Mouse (Mus musculus) lung, embryonic 14.5 days (tissue): ENCODE measurements around the gene B3gat1. TPM values are rescaled to one million over a fixed set of nuclear protein-coding genes. Genes with fewer than 3 reads are reported as not detected.

Experiments used
- ATAC-seq: fragments of 200-750 bp; cut with Nextera tagmentation; 2 replicates; pipeline ENCODE4 v1.8.0; 2017; ENCODE audit warnings: mild to moderate bottlenecking, moderate TSS enrichment, moderate library complexity; ENCODE audit not compliant: insufficient read depth
- DNase-seq: peaks from one replicate; pipeline ENCODE4 v3.0.0-alpha.2; 2015
- H3K27ac ChIP-seq: fragments of 300-500 bp; sonication (generic); 2 replicates; pipeline ENCODE4 v1.5.1; 2014; ENCODE audit warnings: low read depth, mild to moderate bottlenecking, moderate library complexity
- H3K27me3 ChIP-seq: fragments of 300-500 bp; sonication (generic); 2 replicates; pipeline ENCODE4 v1.6.1; 2014; ENCODE audit warnings: low read length, control low read depth; ENCODE audit not compliant: insufficient read depth
- H3K36me3 ChIP-seq: fragments of 300-500 bp; sonication (generic); 2 replicates; pipeline ENCODE4 v1.6.1; 2014; ENCODE audit warnings: control low read depth; ENCODE audit not compliant: insufficient read depth
- H3K4me1 ChIP-seq: fragments of 300-500 bp; sonication (generic); 2 replicates; pipeline ENCODE4 v1.6.1; 2014; ENCODE audit warnings: antibody characterized with exemption, control low read depth; ENCODE audit not compliant: insufficient read depth
- H3K4me2 ChIP-seq: fragments of 300-500 bp; sonication (generic); 2 replicates; pipeline ENCODE4 v1.6.1; 2014; ENCODE audit warnings: mild to moderate bottlenecking
- H3K4me3 ChIP-seq: fragments of 300-500 bp; sonication (generic); 2 replicates; pipeline ENCODE4 v1.5.1; 2014; ENCODE audit warnings: low read depth, low read length
- H3K9ac ChIP-seq: fragments of 300-500 bp; sonication (generic); 2 replicates; pipeline ENCODE4 v1.6.1; 2014
- H3K9me3 ChIP-seq: fragments of 300-500 bp; sonication (generic); 2 replicates; pipeline ENCODE4 v1.6.1; 2016; ENCODE audit warnings: low read depth, low read length, control low read depth
- CTCF ChIP-seq: IDR thresholded peaks from 2 replicates; pipeline ENCODE4 v1.5.1; 2016; ENCODE audit warnings: antibody characterized with exemption, low read depth
- WGBS: fragments of 180-500 bp; shearing (Covaris S2); extraction: QIAGEN DNeasy Blood & Tissue Kit; methylation state at CpG from one replicate; pipeline ENCODE4 v1.1.7; 2014; 5-methylcytosine and 5-hydroxymethylcytosine counted together
- polyA plus RNA-seq: library from polyadenylated mRNA; unstranded; fragments of >200 nt; fragmentation: Nextera tagmentation; extraction: Ambion mirVana; gene quantifications from 2 replicates; pipeline ENCODE4 v1.2.1, GENCODE M21; 2014

The B3gat1 gene
- polyA plus RNA-seq, 1 experiment from 2014 or later, result 0.41 TPM

- no peaks in the 10 kb centered on the region for H3K27me3 ChIP-seq
- H3K9me3 ChIP-seq, result no peaks in the 10 kb centered on the region
- ATAC-seq (no peak), DNase-seq (no peak)
- TF ChIP-seq CTCF, result no peak
- no peak overlapping the region for H3K27ac ChIP-seq
- no peak overlapping the region for H3K4me3 ChIP-seq
- H3K9ac ChIP-seq, result no peak overlapping the region
- H3K36me3 ChIP-seq, result no peaks in the 10 kb centered on the region
- no peak overlapping the region for H3K4me2 ChIP-seq
- no peaks in the 10 kb centered on the region for H3K4me1 ChIP-seq
Observed at GRCm38 (mm10) chr9:26804321-26804720, 70.8 kb downstream of the B3gat1 start.

GRCm38 (mm10) chr9:26805935-26806666, 72.6 kb downstream of the B3gat1 start, which contains the start of gene Glb1l2:
Gene Glb1l2 (minus strand): TSS chr9:26806468.
- peak; percentile 30; the same call in 1 of the 2 replicates for TF ChIP-seq CTCF
- DNase-seq, result peak; percentile 98
- ATAC-seq, result peak; percentile 100
- Histone ChIP-seq H3K4me1 (no peaks in the 10 kb centered on the region), H3K27ac (peak within 1 kb of the TSS; percentile 84), H3K4me2 (peak within 1 kb of the TSS; percentile 84), H3K36me3 (no peaks in the 10 kb centered on the region), H3K9ac (peak within 1 kb of the TSS; percentile 52), H3K4me3 (peak within 1 kb of the TSS; percentile 47), H3K27me3 (no peaks in the 10 kb centered on the region), H3K9me3 (no peaks in the 10 kb centered on the region)
- WGBS, result under 1% methylated on average over 33 of the region's 33 CpGs

GRCm38 (mm10) chr9:26808735-26809134, 75.2 kb downstream of the B3gat1 start:
- 67% methylated on average over 2 of the region's 2 CpGs for WGBS

More at GRCm38 (mm10) chr9:26808735-26809134, 75.2 kb downstream of the B3gat1 start:
- Histone ChIP-seq H3K4me1 (no peaks in the 10 kb centered on the region), H3K9me3 (no peaks in the 10 kb centered on the region), H3K36me3 (no peaks in the 10 kb centered on the region), H3K9ac (no peak overlapping the region), H3K27me3 (no peaks in the 10 kb centered on the region), H3K4me3 (no peak overlapping the region), H3K27ac (no peak overlapping the region), H3K4me2 (no peak overlapping the region)
- no peak for ATAC-seq
- DNase-seq, result no peak
- no peak for TF ChIP-seq CTCF

Other genes with a start within 250 kb of the B3gat1 start
- 8.0 and 10.9 TPM in 2 replicates for gene Glb1l2, start 72.7 kb downstream of the B3gat1 start, polyA plus RNA-seq
- 0.19 and 0.34 TPM in 2 replicates for gene Glb1l3, start 127.2 kb downstream of the B3gat1 start, polyA plus RNA-seq
- not detected in 2 replicates for gene Gm1110, start 189.4 kb downstream of the B3gat1 start, polyA plus RNA-seq